Mouse (Mus musculus) neural tube, embryonic 14.5 days (tissue): ENCODE data around the gene Npy1r. TPM values are rescaled to one million over a fixed set of nuclear protein-coding genes. Genes with fewer than 3 reads are reported as not detected.

Source experiments
- ATAC-seq: fragments of 200-750 bp; cut with Nextera tagmentation; 2 replicates; pipeline ENCODE4 v1.8.0; 2017; ENCODE audit warnings: low read depth, mild to moderate bottlenecking, moderate TSS enrichment, moderate library complexity
- H3K27ac ChIP-seq: fragments of 300-500 bp; sonication (generic); 2 replicates; pipeline ENCODE4 v1.5.1; 2014; ENCODE audit warnings: low read depth, mild to moderate bottlenecking, control low read depth, low read length, moderate library complexity, mixed read lengths
- H3K27me3 ChIP-seq: fragments of 300-500 bp; sonication (generic); 2 replicates; pipeline ENCODE4 v1.6.1; 2014; ENCODE audit warnings: low read length; ENCODE audit not compliant: control insufficient read depth, insufficient read depth
- H3K36me3 ChIP-seq: fragments of 300-500 bp; sonication (generic); 2 replicates; pipeline ENCODE4 v1.6.1; 2014; ENCODE audit warnings: low read length, mixed read lengths; ENCODE audit not compliant: control insufficient read depth, insufficient read depth
- H3K4me1 ChIP-seq: fragments of 300-500 bp; sonication (generic); 2 replicates; pipeline ENCODE4 v1.6.1; 2014; ENCODE audit warnings: low read length; ENCODE audit not compliant: control insufficient read depth, insufficient read depth
- H3K4me2 ChIP-seq: fragments of 300-500 bp; sonication (generic); 2 replicates; pipeline ENCODE4 v1.6.1; 2014; ENCODE audit warnings: mild to moderate bottlenecking, low read depth, low read length, control low read depth
- H3K4me3 ChIP-seq: fragments of 300-500 bp; sonication (generic); 2 replicates; pipeline ENCODE4 v1.5.1; 2014; ENCODE audit warnings: low read depth, low read length, control low read depth, mixed read lengths
- H3K9ac ChIP-seq: fragments of 300-500 bp; sonication (generic); replicated peaks from 2 replicates; pipeline ENCODE4 v1.6.1; 2014; ENCODE audit warnings: low read depth, mild to moderate bottlenecking, control low read depth, low read length, mixed read lengths
- H3K9me3 ChIP-seq: fragments of 300-500 bp; sonication (generic); 2 replicates; pipeline ENCODE4 v1.6.1; 2016; ENCODE audit warnings: low read length; ENCODE audit not compliant: control insufficient read depth
- WGBS: fragments of 180-500 bp; shearing (Covaris S2); extraction: QIAGEN DNeasy Blood & Tissue Kit; methylation state at CpG from one replicate; pipeline ENCODE4 v1.1.7; 2014; 5-methylcytosine and 5-hydroxymethylcytosine counted together
- polyA plus RNA-seq: library from polyadenylated mRNA; unstranded; fragments of >200 nt; fragmentation: Nextera tagmentation; extraction: Ambion mirVana; gene quantifications from 2 replicates; pipeline ENCODE4 v1.2.1, GENCODE M21; 2014

The Npy1r gene
- polyA plus RNA-seq = 15.3 and 16.1 TPM in 2 replicates

DNA sequence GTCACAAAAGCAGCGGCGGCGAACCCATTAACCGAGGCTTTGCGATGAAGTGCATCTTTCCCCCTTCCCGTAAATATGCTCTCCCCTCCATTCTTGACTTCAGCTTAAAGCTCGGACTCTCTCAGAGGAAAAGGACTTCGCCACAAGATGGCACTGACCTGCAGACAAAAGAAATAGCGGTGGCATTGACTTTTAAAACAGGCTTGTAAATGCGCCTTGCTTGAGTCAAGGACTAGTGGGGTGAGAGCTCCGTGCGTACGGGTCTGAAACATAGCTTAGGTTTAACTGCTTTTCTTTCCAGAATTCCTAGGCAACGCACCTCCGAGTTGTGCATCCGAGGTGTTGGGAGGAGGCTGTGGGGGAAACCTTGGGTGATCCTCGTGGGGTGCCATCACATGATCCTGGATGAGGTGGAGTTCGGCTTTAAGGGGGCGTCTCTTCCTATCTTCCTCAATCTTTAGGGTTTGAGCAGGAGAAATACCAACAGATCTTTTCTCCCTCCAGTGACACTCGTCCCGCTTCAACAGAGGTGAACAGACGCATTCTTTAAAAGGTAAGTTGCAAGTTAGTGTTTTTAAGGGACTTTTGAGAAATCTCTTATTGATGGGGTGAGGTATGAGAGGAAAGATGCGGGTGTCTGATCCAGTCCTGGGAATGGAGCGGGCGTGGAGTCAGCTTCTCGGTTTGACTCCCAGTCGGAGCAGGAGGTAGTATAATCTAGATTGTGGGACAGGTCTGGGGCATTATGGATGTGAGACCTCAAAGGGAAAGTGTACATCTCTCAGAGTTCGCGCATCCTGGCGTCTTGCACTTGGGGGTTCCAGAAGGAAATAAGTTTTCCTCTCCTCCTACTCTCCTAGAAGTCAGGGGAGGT is at the start of gene Npy1r:
TSS of gene Npy1r (plus strand) at position 223 of the 874 bp plus-strand sequence.
- H3K4me1 ChIP-seq = 0 out of 2 replicates have a peak, but pooled peaks cover 6% of the 10 kb centered on the region
- H3K27me3 ChIP-seq = no peaks in the 10 kb centered on the region
- peak within 1 kb of the TSS; percentile 42 for H3K4me3 ChIP-seq
- H3K27ac ChIP-seq = no peak within 1 kb of the TSS
- peak; percentile 75 for ATAC-seq
- under 1% methylated on average over 30 of the region's 30 CpGs for WGBS
- H3K9me3 ChIP-seq = no peaks in the 10 kb centered on the region
- H3K4me2 ChIP-seq = peak within 1 kb of the TSS; percentile 66
- H3K36me3 ChIP-seq = no peaks in the 10 kb centered on the region
- H3K9ac ChIP-seq = peak within 1 kb of the TSS; percentile 47; the same call in 1 of the 2 replicates

DNA sequence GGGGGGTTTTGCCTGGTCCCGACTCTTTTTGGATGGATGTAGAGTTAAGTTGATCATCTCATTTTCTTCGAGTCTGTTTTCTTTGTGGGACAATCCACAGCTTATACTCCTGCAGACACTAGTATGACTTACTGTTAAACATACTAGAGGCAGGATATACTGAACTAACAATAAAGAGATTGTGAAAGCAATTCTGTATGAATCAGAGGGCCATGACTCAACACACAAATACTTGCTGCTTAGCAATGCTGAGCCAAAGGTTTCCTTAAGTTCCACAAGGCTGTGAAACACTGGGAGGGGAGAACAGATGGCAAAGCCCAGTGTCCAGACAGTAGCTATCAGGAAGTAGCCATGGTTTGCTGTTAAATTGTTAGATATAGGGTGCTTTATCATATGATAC is 15.7 kb upstream of the Npy1r start:
- Histone ChIP-seq H3K4me2 (no peak overlapping the region), H3K27ac (no peak overlapping the region), H3K4me3 (no peak overlapping the region), H3K27me3 (no peaks in the 10 kb centered on the region), H3K4me1 (no peaks in the 10 kb centered on the region), H3K9ac (no peak overlapping the region), H3K9me3 (no peaks in the 10 kb centered on the region), H3K36me3 (no peaks in the 10 kb centered on the region)
- 91% methylated on average over 2 of the region's 2 CpGs for WGBS
- no peak for ATAC-seq

DNA sequence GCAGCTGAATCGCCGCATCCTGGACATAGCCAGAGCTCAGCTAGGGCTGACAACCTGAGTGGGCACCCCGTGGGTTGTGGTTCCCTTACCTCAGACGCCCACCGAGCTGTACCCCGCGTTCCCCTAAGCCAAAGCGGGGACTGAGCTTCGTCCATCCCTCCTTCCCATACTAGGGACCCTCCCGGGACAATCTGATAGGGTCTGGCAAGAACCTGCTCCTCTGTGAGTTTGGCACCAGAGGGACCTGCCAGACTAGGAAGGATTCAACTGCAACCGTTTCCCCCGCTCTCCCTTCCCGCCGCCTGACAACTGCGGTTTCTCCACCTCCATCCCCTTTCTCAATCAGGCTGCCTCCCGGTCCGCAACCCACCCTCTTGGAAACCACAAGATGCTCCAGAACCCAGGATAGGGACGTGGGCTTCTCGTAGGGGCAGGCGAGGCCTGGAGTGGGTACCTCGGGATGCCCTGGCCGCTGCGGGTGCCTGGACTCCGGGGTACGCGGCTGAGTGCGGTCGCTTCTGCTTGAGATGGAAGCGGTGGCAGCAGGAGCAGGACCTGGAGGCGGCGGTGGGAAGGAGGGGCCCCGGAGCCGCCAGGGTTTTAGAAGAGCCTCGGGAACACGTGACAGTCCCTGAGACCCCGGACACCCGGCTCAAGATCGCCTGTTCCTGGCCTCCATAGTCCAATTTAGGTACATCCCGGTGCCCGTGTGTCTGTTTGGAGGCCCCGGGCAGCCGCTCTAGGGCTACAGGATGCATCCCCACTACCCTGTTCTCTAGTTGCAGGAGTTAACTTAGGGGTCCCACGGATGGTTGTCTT is 9.3 kb upstream of the Npy1r start, which contains the start of gene Npy5r:
TSS of gene Npy5r (minus strand) at position 618 of the 819 bp plus-strand sequence.
- peak within 1 kb of the TSS; percentile 70 for H3K9ac ChIP-seq
- no peaks in the 10 kb centered on the region for H3K9me3 ChIP-seq
- peak within 1 kb of the TSS; percentile 90 for H3K4me2 ChIP-seq
- peak; percentile 83 for ATAC-seq
- no peaks in the 10 kb centered on the region for H3K27me3 ChIP-seq
- no peaks in the 10 kb centered on the region for H3K36me3 ChIP-seq
- peaks cover 4% of the 10 kb centered on the region; the same call in 1 of the 2 replicates for H3K4me1 ChIP-seq
- H3K4me3 ChIP-seq = peak within 1 kb of the TSS; percentile 50
- under 1% methylated on average over 43 of the region's 43 CpGs for WGBS
- H3K27ac ChIP-seq = no peak within 1 kb of the TSS

DNA sequence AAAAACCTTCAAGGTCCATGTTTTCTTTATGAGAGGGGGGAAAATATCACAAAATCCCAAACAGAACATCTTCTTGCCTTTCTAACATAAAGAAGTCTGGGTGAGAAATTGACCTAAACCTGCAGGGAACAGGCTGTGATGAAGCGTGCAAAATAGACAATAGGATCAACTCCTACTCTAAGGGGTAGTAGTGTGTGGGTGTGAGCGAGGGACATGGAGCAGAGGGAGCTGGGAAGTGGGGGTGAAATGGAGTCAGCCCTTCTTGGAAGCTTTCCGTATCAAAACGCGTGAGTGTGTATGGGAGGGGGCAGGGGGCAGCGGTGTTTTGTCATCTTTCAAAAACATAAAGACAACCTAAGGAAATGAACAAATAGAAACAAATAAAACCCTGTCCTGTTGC is 8.6 kb upstream of the Npy1r start:
- WGBS = 54% methylated on average over 6 of the region's 6 CpGs
- H3K4me3 ChIP-seq = peak overlapping the region; percentile 50; the same call in 1 of the 2 replicates
- H3K4me1 ChIP-seq = peaks cover 4% of the 10 kb centered on the region; the same call in 1 of the 2 replicates
- no peak overlapping the region for H3K27ac ChIP-seq
- peak overlapping the region; percentile 90 for H3K4me2 ChIP-seq
- H3K27me3 ChIP-seq = no peaks in the 10 kb centered on the region
- no peaks in the 10 kb centered on the region for H3K36me3 ChIP-seq
- peak overlapping the region; percentile 70; the same call in 1 of the 2 replicates for H3K9ac ChIP-seq
- peak; percentile 38; the same call in 1 of the 2 replicates for ATAC-seq
- H3K9me3 ChIP-seq = no peaks in the 10 kb centered on the region

DNA sequence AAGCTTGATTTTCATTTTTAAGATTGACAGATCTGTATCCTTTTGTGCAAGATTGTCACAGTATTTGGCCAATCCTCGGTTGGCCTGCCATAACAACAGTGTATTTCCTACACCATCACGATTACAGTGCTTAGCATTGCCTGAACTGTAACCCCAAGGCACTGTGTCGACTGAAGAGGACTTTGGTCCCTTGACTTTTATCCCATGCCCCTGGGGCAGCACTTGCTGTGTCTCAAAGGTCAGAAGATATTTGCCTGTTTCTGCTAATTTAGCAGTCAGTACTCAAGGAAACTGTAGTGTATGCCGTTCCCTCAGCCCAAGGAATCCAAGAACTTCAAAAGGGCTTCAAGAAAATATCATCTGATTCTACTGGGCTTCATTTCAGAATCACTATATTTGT is 8.2 kb upstream of the Npy1r start:
- Histone ChIP-seq H3K9me3 (no peaks in the 10 kb centered on the region), H3K9ac (no peak overlapping the region), H3K36me3 (no peaks in the 10 kb centered on the region), H3K4me1 (peaks cover 4% of the 10 kb centered on the region; the same call in 1 of the 2 replicates), H3K27ac (no peak overlapping the region), H3K4me3 (no peak overlapping the region), H3K4me2 (no peak overlapping the region), H3K27me3 (no peaks in the 10 kb centered on the region)
- WGBS = 53% methylated on average over 4 of the region's 4 CpGs
- no peak for ATAC-seq

DNA sequence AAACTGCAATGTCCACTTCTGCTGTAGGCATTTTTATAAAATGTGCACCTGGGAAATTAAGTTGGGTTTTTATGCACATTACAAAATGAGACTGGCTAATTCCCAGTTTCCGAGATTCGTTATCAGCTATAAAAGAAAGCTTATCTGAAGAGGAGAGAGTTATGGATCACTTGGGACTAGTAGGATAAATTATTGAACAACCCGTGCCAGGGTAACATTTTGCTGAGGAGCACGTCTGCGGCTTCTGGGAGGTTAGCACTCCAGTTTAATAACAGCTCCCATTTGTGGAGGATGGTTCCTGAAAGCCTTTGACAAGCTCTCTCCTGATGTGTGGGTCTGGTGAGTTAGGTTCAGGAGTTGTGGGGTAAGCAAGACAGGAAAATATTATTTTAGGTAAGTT is 6.6 kb upstream of the Npy1r start:
- H3K4me3 ChIP-seq = no peak overlapping the region
- H3K36me3 ChIP-seq = no peaks in the 10 kb centered on the region
- ATAC-seq = peak; percentile 36; the same call in 1 of the 2 replicates
- no peaks in the 10 kb centered on the region for H3K9me3 ChIP-seq
- H3K27me3 ChIP-seq = no peaks in the 10 kb centered on the region
- no peak overlapping the region for H3K9ac ChIP-seq
- H3K4me2 ChIP-seq = no peak overlapping the region
- WGBS = 35% methylated on average over 5 of the region's 5 CpGs
- no peak overlapping the region for H3K27ac ChIP-seq
- peaks cover 4% of the 10 kb centered on the region; the same call in 1 of the 2 replicates for H3K4me1 ChIP-seq

DNA sequence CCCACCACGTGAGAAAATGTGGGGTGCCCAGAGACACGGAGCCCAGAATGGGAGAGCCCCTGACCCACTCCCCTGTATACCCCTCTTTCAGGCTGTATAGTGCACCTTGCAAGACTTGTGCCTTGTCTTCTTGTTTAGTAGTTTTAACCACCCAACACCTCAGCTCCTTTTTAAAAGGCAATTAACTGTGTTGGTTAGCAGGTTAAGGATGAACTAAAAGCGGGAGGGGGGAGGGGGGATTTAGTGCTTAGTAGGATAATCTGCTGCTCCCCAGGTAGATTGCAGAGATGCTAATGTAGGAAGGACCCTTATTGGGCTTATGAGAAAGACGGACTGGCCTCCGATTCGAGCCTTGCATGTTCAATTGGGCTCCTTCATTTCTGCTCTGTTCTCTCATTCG is 1.0 kb downstream of the Npy1r start:
- peak; percentile 42; the same call in 1 of the 2 replicates for ATAC-seq
- WGBS = 2% methylated on average over 7 of the region's 7 CpGs
- H3K4me1 ChIP-seq = 0 out of 2 replicates have a peak, but pooled peaks cover 6% of the 10 kb centered on the region
- H3K36me3 ChIP-seq = no peaks in the 10 kb centered on the region
- peak overlapping the region; percentile 42 for H3K4me3 ChIP-seq
- peak overlapping the region; percentile 66 for H3K4me2 ChIP-seq
- H3K27me3 ChIP-seq = no peaks in the 10 kb centered on the region
- H3K9me3 ChIP-seq = no peaks in the 10 kb centered on the region
- no peak overlapping the region; the same call in 1 of the 2 replicates for H3K9ac ChIP-seq
- H3K27ac ChIP-seq = no peak overlapping the region

DNA sequence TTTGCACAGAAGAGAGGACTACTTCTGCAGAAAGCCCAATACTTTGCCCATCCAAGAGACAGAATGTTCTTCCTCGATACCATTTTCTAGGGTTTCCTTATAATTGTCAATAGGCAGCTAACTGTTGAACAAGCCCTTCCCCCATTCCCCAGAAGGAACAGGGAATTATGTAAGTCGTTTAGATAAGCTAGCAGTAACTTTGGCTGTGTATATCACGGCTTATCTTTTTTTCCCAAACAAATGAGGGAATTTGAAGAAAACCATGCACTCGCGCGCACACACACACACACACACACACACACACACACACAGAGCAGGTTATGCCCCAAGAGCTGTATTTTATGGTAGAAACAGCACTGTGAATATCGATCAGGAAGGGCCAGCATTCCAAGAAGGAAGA is 1.8 kb downstream of the Npy1r start:
- Histone ChIP-seq H3K4me1 (0 out of 2 replicates have a peak, but pooled peaks cover 6% of the 10 kb centered on the region), H3K27me3 (no peaks in the 10 kb centered on the region), H3K9ac (no peak overlapping the region), H3K4me3 (peak overlapping the region; percentile 42), H3K27ac (no peak overlapping the region), H3K4me2 (peak overlapping the region; percentile 66), H3K9me3 (no peaks in the 10 kb centered on the region), H3K36me3 (no peaks in the 10 kb centered on the region)
- 71% methylated on average over 7 of the region's 7 CpGs for WGBS
- no peak for ATAC-seq
